Mouse (Mus musculus) forebrain, embryonic 10.5 days (tissue): ENCODE measurements around the gene Atl1. TPM values are rescaled to one million over a fixed set of nuclear protein-coding genes. Genes with fewer than 3 reads are reported as not detected.

Experiments
- DNase-seq: peaks from one replicate; pipeline ENCODE4 v3.0.0-alpha.2; 2017; ENCODE audit warnings: low spot score; ENCODE audit errors: extremely low spot score
- H3K27ac ChIP-seq: fragments of 300-500 bp; sonication (generic); 2 replicates; pipeline ENCODE4 v1.5.1; 2016; ENCODE audit warnings: mild to moderate bottlenecking
- H3K27me3 ChIP-seq: fragments of 300-500 bp; sonication (generic); 2 replicates; pipeline ENCODE4 v1.6.1; 2016; ENCODE audit warnings: mild to moderate bottlenecking; ENCODE audit not compliant: poor library complexity, severe bottlenecking
- H3K36me3 ChIP-seq: fragments of 300-500 bp; sonication (generic); replicated peaks from 2 replicates; pipeline ENCODE4 v1.6.1; 2016; ENCODE audit warnings: mild to moderate bottlenecking, moderate library complexity
- H3K4me1 ChIP-seq: fragments of 300-500 bp; sonication (generic); 2 replicates; pipeline ENCODE4 v1.6.1; 2016
- H3K4me3 ChIP-seq: fragments of 300-500 bp; sonication (generic); 2 replicates; pipeline ENCODE4 v1.5.1; 2016; ENCODE audit warnings: mild to moderate bottlenecking, moderate library complexity
- H3K9me3 ChIP-seq: fragments of 300-500 bp; sonication (generic); 2 replicates; pipeline ENCODE4 v1.6.1; 2016; ENCODE audit warnings: mild to moderate bottlenecking, moderate library complexity
- WGBS: fragments of 180-500 bp; shearing (Covaris S2); methylation state at CpG from one replicate; pipeline ENCODE4 v1.1.7; 2016; 5-methylcytosine and 5-hydroxymethylcytosine counted together
- polyA plus RNA-seq: library from polyadenylated mRNA; unstranded; fragments of >200 nt; fragmentation: Nextera tagmentation; extraction: Ambion mirVana; gene quantifications from 2 replicates; pipeline ENCODE4 v1.2.1, GENCODE M21; 2016

Atl1 gene
- polyA plus RNA-seq, 1 experiment from 2014 or later: 12.7 TPM

DNA sequence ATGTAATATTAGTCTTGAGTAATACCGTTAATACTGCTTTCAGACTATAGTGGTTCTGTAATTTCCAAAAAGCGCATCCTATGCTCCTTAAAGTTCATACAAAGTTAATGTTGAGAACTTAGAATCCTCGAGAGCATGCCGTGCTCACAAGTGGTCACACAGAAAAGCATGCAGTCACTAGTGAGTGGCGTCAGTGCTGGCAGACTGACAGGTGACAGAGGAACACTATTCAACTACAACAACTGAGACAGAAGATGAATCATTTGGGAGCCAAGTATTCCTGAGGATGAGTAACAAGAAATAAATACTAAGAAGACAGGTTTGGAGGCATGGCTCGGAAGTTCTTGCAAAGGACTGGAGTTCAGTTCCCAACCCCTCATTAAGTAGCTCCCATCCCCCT, 74.7 kb downstream of the Atl1 start:
- no peak for DNase-seq
- peaks cover 98% of the 10 kb centered on the region for H3K36me3 ChIP-seq
- no peaks in the 10 kb centered on the region for H3K27me3 ChIP-seq
- 94% methylated on average over 6 of the region's 6 CpGs for WGBS
- no peaks in the 10 kb centered on the region for H3K9me3 ChIP-seq
- no peak overlapping the region for H3K27ac ChIP-seq
- H3K4me1 ChIP-seq: 0 out of 2 replicates have a peak, but pooled peaks cover 4% of the 10 kb centered on the region
- H3K4me3 ChIP-seq: no peak overlapping the region

GRCm38 (mm10) chr12:69968154-69968553, 75.7 kb downstream of the Atl1 start:
- Histone ChIP-seq H3K4me3 (no peak overlapping the region), H3K4me1 (0 out of 2 replicates have a peak, but pooled peaks cover 4% of the 10 kb centered on the region), H3K27me3 (no peaks in the 10 kb centered on the region), H3K36me3 (peaks cover 99% of the 10 kb centered on the region), H3K27ac (no peak overlapping the region), H3K9me3 (no peaks in the 10 kb centered on the region)
- no peak for DNase-seq
- 74% methylated on average over 5 of the region's 5 CpGs for WGBS

DNA sequence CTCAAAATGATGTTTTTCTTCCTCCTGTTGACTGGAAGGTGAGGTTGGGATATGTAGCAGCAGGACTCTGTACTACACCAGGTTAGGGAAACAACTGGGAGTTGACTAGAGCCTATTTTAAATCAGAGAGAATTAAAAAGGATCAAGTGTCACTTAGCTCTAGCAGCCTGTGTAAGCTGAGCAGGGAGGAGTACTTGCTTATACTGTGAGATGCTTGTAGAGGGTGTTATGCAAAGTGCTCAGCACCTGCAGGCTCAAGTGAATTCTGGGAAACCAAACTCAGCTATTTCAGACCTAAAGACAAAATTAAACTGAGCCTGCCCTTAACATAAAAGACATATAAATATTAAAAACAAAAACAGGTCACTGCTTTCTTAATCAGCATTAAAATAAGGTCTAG, 81.3 kb downstream of the Atl1 start:
- DNase-seq: no peak
- no peaks in the 10 kb centered on the region for H3K9me3 ChIP-seq
- no peak overlapping the region for H3K4me3 ChIP-seq
- H3K4me1 ChIP-seq: no peaks in the 10 kb centered on the region
- no peak overlapping the region for H3K27ac ChIP-seq
- H3K36me3 ChIP-seq: peaks cover 93% of the 10 kb centered on the region
- H3K27me3 ChIP-seq: no peaks in the 10 kb centered on the region

DNA sequence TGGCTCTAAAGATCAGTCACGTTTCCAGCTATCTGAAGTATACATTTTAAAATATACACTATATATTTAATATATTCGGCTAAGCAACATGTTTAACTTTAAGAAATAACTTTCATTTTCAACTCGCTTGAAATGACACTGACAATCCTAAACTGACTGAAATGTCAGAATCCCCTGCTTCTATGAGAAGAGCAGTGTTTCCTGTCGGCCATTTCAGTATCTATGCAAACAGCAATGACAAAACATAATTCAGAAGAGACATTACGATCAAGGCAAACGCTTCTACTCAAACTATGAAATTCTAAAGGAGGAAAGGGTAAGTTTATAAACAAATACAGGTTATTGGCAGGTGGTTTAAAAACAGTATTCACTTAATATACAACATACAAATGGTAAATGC, 84.3 kb downstream of the Atl1 start:
- no peaks in the 10 kb centered on the region for H3K27me3 ChIP-seq
- no peak overlapping the region for H3K4me3 ChIP-seq
- no peak overlapping the region for H3K27ac ChIP-seq
- no peaks in the 10 kb centered on the region for H3K9me3 ChIP-seq
- WGBS: 91% methylated on average over 6 of the region's 6 CpGs
- DNase-seq: no peak
- H3K4me1 ChIP-seq: no peaks in the 10 kb centered on the region
- H3K36me3 ChIP-seq: peaks cover 91% of the 10 kb centered on the region

DNA sequence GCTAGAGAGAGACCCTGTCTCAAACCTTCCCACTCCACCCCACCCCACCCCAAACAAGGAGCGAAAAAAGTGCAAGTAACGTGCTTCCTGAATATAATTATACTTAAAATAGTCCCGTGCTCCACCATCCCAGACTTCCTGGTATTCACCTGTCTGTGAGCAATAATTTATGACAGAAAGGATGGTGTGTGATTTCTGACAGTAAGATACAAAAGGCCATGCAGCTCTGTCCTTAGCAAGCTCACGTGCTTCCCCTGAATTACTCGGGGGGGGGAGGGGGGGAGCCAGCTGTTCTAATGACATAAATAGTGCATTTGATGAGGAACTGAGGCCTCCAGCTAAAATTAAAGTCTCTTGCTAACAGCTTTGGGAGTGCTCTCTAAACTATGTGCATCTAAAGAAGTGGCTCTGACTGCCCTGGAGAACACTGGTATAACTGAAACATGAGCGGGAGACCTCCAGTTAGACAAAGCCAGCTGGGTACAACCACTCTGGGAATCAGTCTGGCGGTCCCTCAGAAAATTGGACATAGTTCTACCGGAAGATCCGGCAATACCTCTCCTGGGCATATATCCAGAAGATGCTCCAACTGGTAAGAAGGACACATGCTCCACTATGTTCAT, 85.1 kb downstream of the Atl1 start:
- Histone ChIP-seq H3K4me1 (no peaks in the 10 kb centered on the region), H3K27me3 (no peaks in the 10 kb centered on the region), H3K27ac (no peak overlapping the region), H3K36me3 (peaks cover 91% of the 10 kb centered on the region), H3K9me3 (no peaks in the 10 kb centered on the region), H3K4me3 (no peak overlapping the region)
- WGBS: 89% methylated on average over 9 of the region's 9 CpGs
- no peak for DNase-seq

DNA sequence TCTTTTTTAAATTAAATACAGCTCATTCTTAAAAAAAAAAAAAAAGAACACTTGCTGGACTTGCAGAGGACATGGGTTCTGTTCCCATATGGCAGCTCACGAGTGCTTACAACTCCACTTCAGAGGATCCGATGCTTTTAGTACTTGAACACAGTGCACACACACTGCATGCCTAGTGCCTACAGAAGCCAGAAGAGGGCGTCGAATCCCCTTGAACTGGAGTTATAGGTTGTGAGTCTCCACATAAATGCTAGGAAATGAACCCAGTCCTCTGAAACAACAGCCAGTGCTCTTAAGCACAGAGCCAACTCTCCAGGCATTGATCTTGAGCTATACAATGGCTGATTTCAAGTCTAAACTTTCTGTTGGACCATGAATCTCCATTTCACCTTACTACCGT, 90.5 kb downstream of the Atl1 start:
- Histone ChIP-seq H3K27ac (no peak overlapping the region), H3K36me3 (peaks cover 64% of the 10 kb centered on the region), H3K9me3 (no peaks in the 10 kb centered on the region), H3K4me1 (peaks cover 27% of the 10 kb centered on the region), H3K4me3 (no peak overlapping the region), H3K27me3 (no peaks in the 10 kb centered on the region)
- no peak for DNase-seq
- WGBS: 75% methylated on average over 5 of the region's 5 CpGs

DNA sequence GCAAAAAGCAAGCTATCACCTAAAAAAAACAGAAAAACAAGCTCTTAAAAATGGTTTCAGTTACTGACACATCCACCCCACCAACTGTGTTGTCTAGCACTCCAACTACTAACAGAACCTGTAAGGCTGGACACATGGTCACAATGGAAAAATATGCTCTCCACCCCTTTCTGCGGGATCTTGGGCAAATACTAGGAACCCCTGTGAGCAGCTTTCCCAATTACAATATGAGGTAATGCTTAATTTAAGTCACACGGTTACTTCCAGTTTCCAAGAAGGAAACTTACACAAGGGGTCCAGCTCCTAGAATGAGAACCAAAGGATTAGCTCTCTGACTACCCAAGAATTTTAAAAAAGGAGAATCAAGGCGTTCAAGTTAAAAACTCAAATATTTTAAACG, 93.1 kb downstream of the Atl1 start:
- no peak for DNase-seq
- H3K27me3 ChIP-seq: no peaks in the 10 kb centered on the region
- H3K27ac ChIP-seq: peak overlapping the region; percentile 97; the same call in 1 of the 2 replicates
- H3K4me3 ChIP-seq: peak overlapping the region; percentile 91
- H3K4me1 ChIP-seq: peaks cover 27% of the 10 kb centered on the region
- WGBS: 43% methylated on average over 4 of the region's 4 CpGs
- H3K9me3 ChIP-seq: 0 out of 2 replicates have a peak, but pooled peaks cover 4% of the 10 kb centered on the region
- peaks cover 39% of the 10 kb centered on the region for H3K36me3 ChIP-seq

- 0 out of 2 replicates have a peak, but pooled peaks cover 4% of the 10 kb centered on the region for H3K9me3 ChIP-seq
- H3K4me3 ChIP-seq: peak overlapping the region; percentile 91
- H3K36me3 ChIP-seq: peaks cover 32% of the 10 kb centered on the region
- peak overlapping the region; percentile 97 for H3K27ac ChIP-seq
- peaks cover 27% of the 10 kb centered on the region for H3K4me1 ChIP-seq
- peak; percentile 57 for DNase-seq
- H3K27me3 ChIP-seq: no peaks in the 10 kb centered on the region
- under 1% methylated on average over 35 of the region's 36 CpGs for WGBS
Measured at GRCm38 (mm10) chr12:69986241-69986762, 93.9 kb downstream of the Atl1 start.

GRCm38 (mm10) chr12:69986786-69987497, 94.5 kb downstream of the Atl1 start, which contains the start of gene Sav1:
Gene Sav1, minus strand, starts transcription at chr12:69987002.
- under 1% methylated on average over 98 of the region's 102 CpGs for WGBS
- peak; percentile 81 for DNase-seq
- H3K27me3 ChIP-seq: no peaks in the 10 kb centered on the region
- H3K4me3 ChIP-seq: peak within 1 kb of the TSS; percentile 91
- peak within 1 kb of the TSS; percentile 97 for H3K27ac ChIP-seq
- peaks cover 27% of the 10 kb centered on the region for H3K4me1 ChIP-seq
- H3K9me3 ChIP-seq: 0 out of 2 replicates have a peak, but pooled peaks cover 4% of the 10 kb centered on the region
- H3K36me3 ChIP-seq: peaks cover 25% of the 10 kb centered on the region

GRCm38 (mm10) chr12:69995382-69995781, 103.0 kb downstream of the Atl1 start:
- Histone ChIP-seq H3K4me3 (no peak overlapping the region), H3K27me3 (no peaks in the 10 kb centered on the region), H3K36me3 (no peaks in the 10 kb centered on the region), H3K27ac (no peak overlapping the region), H3K4me1 (no peaks in the 10 kb centered on the region), H3K9me3 (no peaks in the 10 kb centered on the region; the same call in 1 of the 2 replicates)
- DNase-seq: no peak
- 83% methylated on average over 3 of the region's 3 CpGs for WGBS

GRCm38 (mm10) chr12:69998186-69998983, 106.0 kb downstream of the Atl1 start:
- Histone ChIP-seq H3K4me1 (no peaks in the 10 kb centered on the region), H3K27ac (no peak overlapping the region), H3K27me3 (no peaks in the 10 kb centered on the region), H3K36me3 (no peaks in the 10 kb centered on the region), H3K9me3 (no peaks in the 10 kb centered on the region; the same call in 1 of the 2 replicates), H3K4me3 (no peak overlapping the region)
- 89% methylated on average over 13 of the region's 13 CpGs for WGBS
- no peak for DNase-seq

DNA sequence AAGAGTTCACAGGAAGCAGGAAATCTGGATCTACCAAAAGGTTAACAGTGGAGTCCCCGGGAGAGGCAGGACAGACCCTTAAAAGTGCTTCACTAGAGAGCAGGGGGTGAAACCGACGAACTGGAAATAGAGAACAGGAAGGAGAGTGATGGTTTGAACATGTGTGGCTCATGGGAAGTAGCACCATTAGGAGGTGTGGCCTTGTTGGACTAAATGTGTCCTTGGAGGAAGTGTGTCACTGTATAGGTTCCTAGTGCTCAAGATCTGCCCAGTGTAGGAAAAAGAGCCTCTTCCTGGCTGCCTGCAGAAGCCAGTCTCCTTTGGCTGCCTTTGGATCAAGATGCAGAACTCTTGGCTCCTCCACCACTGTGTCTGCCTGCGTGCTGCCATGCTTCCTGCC, 112.7 kb downstream of the Atl1 start:
- H3K4me3 ChIP-seq: no peak overlapping the region
- no peaks in the 10 kb centered on the region for H3K36me3 ChIP-seq
- H3K27ac ChIP-seq: no peak overlapping the region
- no peaks in the 10 kb centered on the region for H3K4me1 ChIP-seq
- H3K27me3 ChIP-seq: no peaks in the 10 kb centered on the region
- H3K9me3 ChIP-seq: no peaks in the 10 kb centered on the region
- WGBS: 85% methylated on average over 4 of the region's 4 CpGs
- no peak for DNase-seq
